Mouse (Mus musculus) liver, embryonic 16.5 days (tissue): ENCODE results near the gene Psmc5. TPM values are rescaled to one million over a fixed set of nuclear protein-coding genes. Genes with fewer than 3 reads are reported as not detected.
A peak's percentile ranks its signal among the peaks of the same experiment; 100 is the strongest.

Experiments used
- ATAC-seq: fragments of 200-750 bp; cut with Nextera tagmentation; 2 replicates; pipeline ENCODE4 v1.8.0; 2017; ENCODE audit warnings: low read depth, mild to moderate bottlenecking, moderate number of reproducible peaks, moderate library complexity
- H3K27ac ChIP-seq: fragments of 300-500 bp; sonication (generic); 2 replicates; pipeline ENCODE4 v1.5.1; 2014; ENCODE audit warnings: mild to moderate bottlenecking, low read length
- H3K27me3 ChIP-seq: fragments of 300-500 bp; sonication (generic); 2 replicates; pipeline ENCODE4 v1.6.1; 2014; ENCODE audit warnings: low read depth, low read length, mixed read lengths; ENCODE audit not compliant: control insufficient read depth, insufficient read depth
- H3K36me3 ChIP-seq: fragments of 300-500 bp; sonication (generic); 2 replicates; pipeline ENCODE4 v1.6.1; 2014; ENCODE audit warnings: mild to moderate bottlenecking; ENCODE audit not compliant: control insufficient read depth, insufficient read depth
- H3K4me1 ChIP-seq: fragments of 300-500 bp; sonication (generic); 2 replicates; pipeline ENCODE4 v1.6.1; 2014; ENCODE audit warnings: low read depth, low read length, mixed read lengths; ENCODE audit not compliant: control insufficient read depth
- H3K4me2 ChIP-seq: fragments of 300-500 bp; sonication (generic); 2 replicates; pipeline ENCODE4 v1.6.1; 2014; ENCODE audit warnings: low read depth, low read length, mixed read lengths
- H3K4me3 ChIP-seq: fragments of 300-500 bp; sonication (generic); 2 replicates; pipeline ENCODE4 v1.5.1; 2014; ENCODE audit warnings: low read depth, mild to moderate bottlenecking, low read length
- H3K9ac ChIP-seq: fragments of 300-500 bp; sonication (generic); 2 replicates; pipeline ENCODE4 v1.6.1; 2014; ENCODE audit warnings: low read depth, low read length
- H3K9me3 ChIP-seq: fragments of 300-500 bp; sonication (generic); replicated peaks from 2 replicates; pipeline ENCODE4 v1.6.1; 2016; ENCODE audit warnings: low read length; ENCODE audit not compliant: control insufficient read depth
- WGBS: fragments of 180-500 bp; shearing (Covaris S2); extraction: QIAGEN DNeasy Blood & Tissue Kit; methylation state at CpG from one replicate; pipeline ENCODE4 v1.1.7; 2014; ENCODE audit not compliant: insufficient replicate concordance; 5-methylcytosine and 5-hydroxymethylcytosine counted together
- polyA plus RNA-seq: library from polyadenylated mRNA; unstranded; fragments of >200 nt; fragmentation: Nextera tagmentation; extraction: Ambion mirVana; gene quantifications from 2 replicates; pipeline ENCODE4 v1.2.1, GENCODE M21; 2015

Psmc5 gene
- polyA plus RNA-seq, 1 experiment from 2014 or later: 113 TPM

DNA sequence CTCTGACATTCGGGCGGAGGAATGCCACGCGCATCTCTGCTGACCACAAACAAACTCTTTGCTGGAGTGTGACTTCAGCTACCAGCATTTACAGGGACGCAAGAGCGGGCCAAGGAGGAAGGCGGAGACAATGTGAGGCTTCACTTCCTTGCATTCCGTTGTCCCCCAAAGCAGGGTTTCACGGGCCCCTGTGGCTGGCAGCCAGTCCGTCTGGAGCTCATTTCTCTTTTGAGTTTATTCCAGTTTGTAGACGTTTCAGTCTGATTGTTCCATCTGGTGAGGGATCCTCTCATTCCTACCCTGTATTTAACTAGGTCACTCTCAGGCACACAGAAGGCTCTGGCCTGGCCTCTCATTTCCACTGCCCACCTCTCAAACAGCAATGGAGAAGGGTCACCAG, 31.0 kb downstream of the Psmc5 start:
- no peak overlapping the region for H3K27ac ChIP-seq
- no peaks in the 10 kb centered on the region for H3K4me1 ChIP-seq
- no peak overlapping the region for H3K9ac ChIP-seq
- 57% methylated on average over 11 of the region's 11 CpGs for WGBS
- no peak overlapping the region for H3K4me2 ChIP-seq
- no peaks in the 10 kb centered on the region for H3K27me3 ChIP-seq
- no peak for ATAC-seq
- no peak overlapping the region for H3K4me3 ChIP-seq
- H3K9me3 ChIP-seq: no peaks in the 10 kb centered on the region
- no peaks in the 10 kb centered on the region for H3K36me3 ChIP-seq

DNA sequence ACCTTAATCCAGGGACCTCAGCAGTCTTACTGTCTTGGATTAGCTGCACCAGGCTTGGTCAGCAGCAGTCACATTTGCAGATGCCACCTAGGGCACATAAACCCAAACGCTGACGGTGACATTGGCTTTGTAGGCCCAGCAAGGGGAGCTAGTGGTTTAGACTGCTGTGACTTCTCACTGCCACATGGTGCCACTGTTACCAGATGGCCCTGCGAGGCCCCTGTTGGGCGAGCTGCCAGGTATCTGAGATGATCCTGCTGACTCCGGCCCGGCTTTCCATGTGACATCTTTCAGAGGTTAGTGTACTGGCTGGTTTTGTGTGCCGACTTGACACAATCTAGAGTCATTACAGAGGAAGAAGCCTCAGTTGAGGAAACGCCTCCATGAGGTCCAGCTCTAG, 33.4 kb downstream of the Psmc5 start:
- Histone ChIP-seq H3K9me3 (no peaks in the 10 kb centered on the region), H3K4me2 (no peak overlapping the region), H3K27me3 (no peaks in the 10 kb centered on the region), H3K36me3 (no peaks in the 10 kb centered on the region), H3K4me1 (no peaks in the 10 kb centered on the region), H3K4me3 (no peak overlapping the region), H3K9ac (no peak overlapping the region), H3K27ac (no peak overlapping the region)
- no peak for ATAC-seq
- 60% methylated on average over 8 of the region's 8 CpGs for WGBS

DNA sequence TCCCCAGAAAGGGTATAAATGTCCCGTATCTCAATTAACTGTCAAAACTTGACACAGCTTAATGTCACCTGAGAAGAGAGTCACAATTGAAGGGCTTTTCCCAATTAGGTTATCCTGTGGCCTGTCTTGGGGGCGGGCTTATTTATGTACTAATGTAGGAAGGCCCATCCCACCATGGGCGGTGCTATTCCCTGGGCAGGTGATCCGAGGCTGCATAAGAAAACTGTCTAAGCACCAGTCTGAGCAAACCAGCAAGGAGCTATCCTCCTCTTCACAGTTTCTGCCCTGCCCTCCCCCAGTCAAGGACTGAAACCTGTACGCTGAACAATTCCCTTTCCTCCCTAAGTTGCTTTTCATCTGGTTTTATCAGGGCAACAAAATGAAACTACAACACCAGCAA, 34.4 kb downstream of the Psmc5 start:
- 74% methylated on average over 5 of the region's 5 CpGs for WGBS

DNA sequence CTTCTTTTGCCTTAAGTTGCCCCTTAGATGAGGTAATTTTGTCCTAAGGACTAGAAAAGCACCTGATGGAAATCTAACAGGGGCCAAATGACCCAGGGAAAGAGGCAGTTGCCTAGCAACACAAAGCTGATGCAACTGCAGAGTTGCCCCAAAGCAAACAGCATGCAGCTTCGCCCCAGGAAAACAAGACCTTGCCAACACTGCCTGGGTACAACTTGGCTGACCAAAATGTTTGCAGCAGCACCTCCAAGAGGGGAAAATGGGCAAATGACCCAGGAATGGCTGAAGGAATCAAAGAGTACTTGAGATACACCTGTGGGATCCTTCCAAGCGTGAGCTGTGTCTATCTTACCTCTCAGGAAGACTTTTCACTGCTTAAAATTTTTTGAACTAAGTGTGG, 35.9 kb downstream of the Psmc5 start:
- Histone ChIP-seq H3K9ac (no peak overlapping the region), H3K9me3 (no peaks in the 10 kb centered on the region), H3K27me3 (no peaks in the 10 kb centered on the region), H3K4me3 (no peak overlapping the region), H3K36me3 (no peaks in the 10 kb centered on the region), H3K4me2 (no peak overlapping the region), H3K4me1 (no peaks in the 10 kb centered on the region), H3K27ac (no peak overlapping the region)
- 60% methylated on average over 2 of the region's 2 CpGs for WGBS
- no peak for ATAC-seq

More for the DNA sequence above, 34.4 kb downstream of the Psmc5 start:
- Histone ChIP-seq H3K4me3 (no peak overlapping the region), H3K27ac (no peak overlapping the region), H3K9me3 (no peaks in the 10 kb centered on the region), H3K9ac (no peak overlapping the region), H3K4me1 (no peaks in the 10 kb centered on the region), H3K4me2 (no peak overlapping the region), H3K27me3 (no peaks in the 10 kb centered on the region), H3K36me3 (no peaks in the 10 kb centered on the region)
- no peak for ATAC-seq

DNA sequence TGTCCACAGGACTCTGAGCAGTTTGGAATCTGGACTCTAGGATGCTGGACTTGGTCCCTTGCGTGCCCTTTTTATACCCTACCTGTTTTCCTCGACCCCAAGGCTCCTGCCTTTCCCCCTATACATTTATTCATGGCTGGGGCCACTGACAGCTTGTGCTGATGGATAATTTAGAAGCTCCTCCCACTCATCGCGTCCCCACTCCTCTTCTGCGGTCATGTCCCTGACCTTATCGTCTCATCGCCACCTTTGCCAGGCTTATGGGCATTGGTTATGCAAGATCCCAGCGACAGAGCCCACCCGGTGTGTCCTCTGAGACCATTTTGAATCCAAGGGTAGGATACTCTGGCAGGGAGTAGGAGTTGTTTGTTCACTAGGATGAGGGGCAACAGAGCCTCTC, 45.8 kb downstream of the Psmc5 start, which contains the start of gene Gh:
Gene Gh (minus strand): TSS at position 101 of the 400 bp plus-strand sequence.
- no peaks in the 10 kb centered on the region for H3K9me3 ChIP-seq
- 62% methylated on average over 9 of the region's 9 CpGs for WGBS
- no peaks in the 10 kb centered on the region for H3K27me3 ChIP-seq
- no peak within 1 kb of the TSS for H3K4me3 ChIP-seq
- H3K9ac ChIP-seq: no peak within 1 kb of the TSS
- H3K27ac ChIP-seq: no peak within 1 kb of the TSS
- no peak for ATAC-seq
- H3K36me3 ChIP-seq: no peaks in the 10 kb centered on the region
- H3K4me1 ChIP-seq: no peaks in the 10 kb centered on the region
- no peak within 1 kb of the TSS for H3K4me2 ChIP-seq

DNA sequence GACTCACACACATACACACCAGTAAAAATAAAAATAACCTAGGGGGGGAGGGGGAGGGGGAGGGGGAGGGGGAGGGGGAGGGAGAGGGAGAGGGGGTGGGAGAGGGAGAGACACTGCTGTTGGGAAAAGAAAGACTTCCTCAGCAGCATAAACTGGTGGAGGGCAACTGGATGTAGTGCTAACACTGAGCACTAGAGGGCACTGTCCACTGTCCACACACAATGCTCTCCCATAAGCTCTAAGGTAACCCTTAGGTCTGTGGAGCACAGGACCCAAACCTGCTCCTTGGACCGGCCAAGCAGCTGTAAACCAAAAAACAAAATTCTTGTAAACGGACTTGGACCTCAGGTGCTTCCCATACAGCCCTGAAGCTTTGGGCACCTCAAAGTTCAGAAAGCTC, 46.7 kb downstream of the Psmc5 start:
- no peaks in the 10 kb centered on the region for H3K27me3 ChIP-seq
- H3K9ac ChIP-seq: no peak overlapping the region
- H3K36me3 ChIP-seq: no peaks in the 10 kb centered on the region
- no peak overlapping the region for H3K4me2 ChIP-seq
- ATAC-seq: 0 out of 2 replicates have a peak, but pooled peaks have one; percentile 27
- H3K4me1 ChIP-seq: no peaks in the 10 kb centered on the region
- WGBS: 11% methylated on average over 2 of the region's 2 CpGs
- no peak overlapping the region for H3K27ac ChIP-seq
- no peak overlapping the region for H3K4me3 ChIP-seq
- no peaks in the 10 kb centered on the region for H3K9me3 ChIP-seq

DNA sequence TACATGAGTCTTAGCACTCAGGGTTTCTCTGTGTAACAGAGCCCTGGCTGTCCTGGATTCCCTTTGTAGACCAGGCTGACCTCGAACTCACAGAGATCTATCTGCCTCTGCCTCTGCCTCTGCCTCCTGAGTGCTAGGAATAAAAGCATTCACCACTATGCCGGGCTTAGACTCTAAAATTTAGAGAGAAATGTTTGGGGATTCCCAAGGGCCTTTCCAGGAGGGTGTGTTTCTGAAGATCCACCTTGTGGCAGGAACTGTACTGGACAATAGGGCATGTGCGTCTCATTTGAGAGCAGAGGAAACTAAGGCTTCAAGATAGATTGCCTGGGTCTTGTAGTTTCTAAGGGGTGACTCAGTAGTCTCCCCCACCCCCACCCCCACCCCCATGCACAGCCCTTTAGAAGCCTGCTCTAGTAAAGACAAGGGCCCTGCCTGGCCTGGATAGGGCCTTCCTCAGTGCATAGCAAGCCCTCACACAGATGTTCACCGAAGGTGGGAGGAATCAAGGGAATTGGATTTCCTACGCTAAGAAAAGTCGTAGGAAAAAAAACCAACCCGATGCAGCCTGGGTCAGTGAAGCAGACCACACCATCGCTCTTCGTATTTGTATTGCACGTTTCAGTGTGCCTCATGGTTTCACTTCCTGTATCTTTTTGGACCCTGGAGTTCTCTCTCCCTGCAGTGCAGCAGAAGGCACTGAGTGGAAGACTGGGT, 49.6 kb downstream of the Psmc5 start:
- Histone ChIP-seq H3K27me3 (no peaks in the 10 kb centered on the region), H3K9ac (no peak overlapping the region), H3K4me1 (no peaks in the 10 kb centered on the region), H3K4me2 (no peak overlapping the region), H3K9me3 (no peaks in the 10 kb centered on the region), H3K27ac (peak overlapping the region; percentile 4; the same call in 1 of the 2 replicates), H3K36me3 (no peaks in the 10 kb centered on the region), H3K4me3 (no peak overlapping the region)
- WGBS: 59% methylated on average over 10 of the region's 10 CpGs
- ATAC-seq: no peak

DNA sequence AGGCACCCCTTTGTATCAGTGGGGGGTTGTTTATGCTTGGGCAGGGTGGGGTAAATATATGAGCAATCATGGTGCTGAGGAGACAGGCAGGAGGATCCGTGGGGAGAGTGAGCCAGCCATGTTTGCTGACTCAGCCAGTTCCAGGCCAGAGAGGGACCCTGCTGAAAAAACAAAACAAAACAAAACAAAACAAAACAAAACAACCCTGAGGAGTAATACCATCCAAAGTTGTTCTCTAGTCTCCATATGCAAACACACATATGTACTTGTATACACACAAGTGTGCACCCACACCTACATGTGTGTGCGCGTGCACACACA, 50.1 kb downstream of the Psmc5 start:
- H3K27ac ChIP-seq: no peak overlapping the region
- H3K4me3 ChIP-seq: no peak overlapping the region
- ATAC-seq: no peak
- H3K9ac ChIP-seq: no peak overlapping the region
- 81% methylated on average over 3 of the region's 3 CpGs for WGBS
- no peaks in the 10 kb centered on the region for H3K27me3 ChIP-seq
- H3K36me3 ChIP-seq: no peaks in the 10 kb centered on the region
- H3K9me3 ChIP-seq: no peaks in the 10 kb centered on the region
- H3K4me2 ChIP-seq: no peak overlapping the region
- H3K4me1 ChIP-seq: no peaks in the 10 kb centered on the region

DNA sequence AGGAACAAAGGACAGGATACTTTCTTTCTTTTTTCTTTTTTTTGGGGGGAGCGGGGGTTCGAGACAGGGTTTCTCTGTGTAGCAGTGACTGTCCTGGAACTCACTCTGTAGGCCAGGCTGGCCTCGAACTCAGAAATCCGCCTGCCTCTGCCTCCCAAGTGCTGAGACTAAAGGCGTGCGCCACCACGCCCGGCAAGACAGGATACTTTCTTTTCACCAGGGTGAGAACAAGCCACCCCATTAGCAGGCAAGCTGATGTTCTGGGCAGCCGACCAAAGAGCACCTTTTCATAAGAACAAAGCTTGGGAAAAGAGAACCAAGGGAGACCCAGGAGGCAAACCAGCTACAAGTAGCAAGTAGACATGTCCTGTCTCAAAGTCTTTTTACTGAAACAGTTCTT, 50.8 kb downstream of the Psmc5 start:
- no peak overlapping the region for H3K27ac ChIP-seq
- no peaks in the 10 kb centered on the region for H3K27me3 ChIP-seq
- WGBS: 72% methylated on average over 9 of the region's 9 CpGs
- no peak overlapping the region for H3K4me2 ChIP-seq
- no peak overlapping the region for H3K9ac ChIP-seq
- H3K9me3 ChIP-seq: no peaks in the 10 kb centered on the region
- H3K4me1 ChIP-seq: no peaks in the 10 kb centered on the region
- H3K4me3 ChIP-seq: no peak overlapping the region
- no peak for ATAC-seq
- no peaks in the 10 kb centered on the region for H3K36me3 ChIP-seq
